Mouse (Mus musculus) cerebellum, postnatal 14 days (tissue): ENCODE measurements at regions not wholly inside any gene's neighbourhood (a gene's known extent, or its start where the extent isn't known, plus 50 kb on each side); places are given as distances from the start of the nearest gene placed in this dataset.

Experiments
- DNase-seq, 2 experiments: peaks; one replicate each; pipeline ENCODE4 v3.0.0; 2021; ENCODE audit warnings: mixed read lengths in 2 of 2

DNA sequence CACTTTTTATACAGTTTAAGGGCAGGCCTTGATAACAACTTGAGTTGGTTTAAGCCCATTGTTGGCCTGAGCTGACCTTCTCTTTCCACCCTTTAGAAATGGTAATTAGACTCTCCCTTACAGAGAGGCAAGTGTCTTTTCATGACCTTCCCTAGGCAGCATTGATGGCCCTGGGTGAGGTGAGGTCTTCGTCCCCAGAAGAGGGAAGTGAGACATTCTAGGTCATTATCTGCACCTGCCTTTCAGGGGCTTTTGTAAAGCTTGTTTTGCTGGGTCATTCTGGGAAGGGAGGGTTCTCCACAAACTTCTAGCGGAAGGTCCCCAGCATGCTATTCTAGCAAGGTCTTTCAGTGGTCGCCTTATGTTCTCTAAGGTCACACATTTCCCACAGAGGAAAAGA, 93.6 kb upstream of the Foxn2 start:
- no peak for DNase-seq

DNA sequence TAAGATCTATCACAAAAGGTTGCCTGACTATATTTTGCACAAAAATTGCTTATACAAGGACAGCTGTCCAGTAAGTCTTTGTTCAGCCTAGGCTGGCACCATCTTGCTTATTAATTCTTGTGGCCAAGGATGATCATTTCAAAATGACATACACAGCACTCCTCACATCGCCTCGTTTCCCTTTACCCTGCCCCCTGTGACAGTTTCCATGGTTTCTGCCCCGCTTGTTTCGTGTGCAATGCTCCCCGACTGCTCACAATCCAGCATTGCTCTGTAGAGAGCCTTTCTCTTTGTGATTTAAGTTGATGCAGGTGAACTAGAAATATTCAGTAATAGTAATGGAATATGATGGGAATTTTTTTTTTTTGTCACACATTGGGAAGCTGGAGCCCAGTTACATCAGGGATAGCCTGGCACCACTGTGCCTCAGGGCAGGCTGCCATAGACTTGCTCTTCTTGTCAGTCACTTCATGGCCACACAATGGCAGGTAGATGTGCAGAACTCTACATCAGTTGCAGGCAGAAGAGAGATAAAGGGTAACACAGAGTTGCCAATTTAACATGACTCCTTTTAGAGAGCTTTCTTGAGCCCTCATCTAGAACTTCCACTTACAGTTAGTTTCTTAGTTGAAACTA, 90.6 kb upstream of the Foxn2 start:
- DNase-seq, result no peak

GRCm38 (mm10) chr17:88350986-88351385, 89.5 kb upstream of the Foxn2 start:
- DNase-seq, result peak; percentile 32 to 45

GRCm38 (mm10) chr17:88352960-88353359, 87.6 kb upstream of the Foxn2 start:
- DNase-seq, result no peak

- DNase-seq, result no peak
Measured at GRCm38 (mm10) chr17:88361161-88361560, 79.3 kb upstream of the Foxn2 start.

- DNase-seq, result no peak
Measured at GRCm38 (mm10) chr17:88362404-88362803, 78.1 kb upstream of the Foxn2 start.

GRCm38 (mm10) chr17:88367876-88368275, 72.6 kb upstream of the Foxn2 start:
- DNase-seq, result no peak

GRCm38 (mm10) chr17:88369971-88370370, 70.5 kb upstream of the Foxn2 start:
- DNase-seq, result no peak

- peak; percentile 62 to 69 for DNase-seq
Measured at GRCm38 (mm10) chr17:88370676-88371075, 69.8 kb upstream of the Foxn2 start.

DNA sequence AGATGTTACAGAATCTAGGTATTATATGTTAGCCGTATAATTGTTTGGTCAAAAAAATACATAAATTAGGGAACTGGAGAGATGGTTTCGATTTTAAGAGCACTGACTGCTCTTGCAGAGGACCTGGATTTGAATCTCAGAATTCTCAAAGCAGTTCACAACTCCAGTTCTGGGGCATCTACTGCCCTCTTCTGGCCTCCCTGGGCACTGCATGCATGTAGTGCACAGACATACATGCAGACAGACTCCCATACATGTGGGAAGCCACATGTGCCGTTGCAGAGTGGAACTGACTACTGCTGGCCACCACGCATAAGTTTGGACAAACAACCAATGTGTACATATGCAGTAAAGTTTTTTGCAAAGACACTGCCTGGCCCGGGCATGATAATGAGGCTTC, 62.0 kb upstream of the Foxn2 start:
- peak; percentile 44 to 56 for DNase-seq

DNA sequence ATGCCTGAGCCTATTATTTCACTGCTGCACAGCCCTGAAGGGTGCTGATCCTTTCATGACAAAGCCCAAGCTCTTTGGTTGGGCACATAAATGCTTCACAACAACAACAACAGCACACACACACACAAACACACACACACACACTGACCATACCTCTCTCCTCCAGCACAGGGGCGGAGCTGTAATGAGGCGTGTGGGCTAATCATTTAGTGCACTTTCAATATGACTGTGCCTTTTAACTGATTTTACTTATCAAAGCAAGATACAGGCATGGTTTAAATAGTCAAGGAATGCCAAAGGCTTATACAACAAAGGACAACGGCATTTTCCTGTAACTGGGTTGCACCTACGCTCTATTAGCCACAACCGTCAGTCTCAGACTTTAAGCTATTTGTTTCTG, 61.1 kb upstream of the Foxn2 start:
- no peak for DNase-seq

DNA sequence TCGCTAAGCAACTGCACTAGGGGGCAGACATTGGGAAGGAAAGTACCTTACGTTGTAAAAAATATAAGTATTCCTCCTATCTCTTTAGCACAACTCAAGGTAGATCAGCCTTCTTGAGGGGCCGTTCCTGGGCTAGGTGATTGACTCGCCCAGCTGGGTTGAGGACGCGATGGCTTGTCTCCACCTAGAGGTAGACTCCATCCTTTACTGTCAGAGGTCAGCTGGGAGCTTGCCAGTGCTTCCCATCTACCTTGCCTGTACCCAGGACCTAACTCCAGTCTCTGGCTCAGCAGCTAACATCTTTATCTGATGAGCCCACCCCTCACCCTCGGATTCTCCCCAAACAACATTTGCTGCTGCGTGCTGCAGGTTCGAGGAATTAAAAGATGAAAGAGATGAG, 59.4 kb upstream of the Foxn2 start:
- DNase-seq, result peak; percentile 50 to 66

GRCm38 (mm10) chr17:88383447-88383846, 57.1 kb upstream of the Foxn2 start:
- no peak for DNase-seq

- DNase-seq, result peak; percentile 87 to 91
Measured at GRCm38 (mm10) chr17:88388441-88388951, 52.0 kb upstream of the Foxn2 start.

- peak; percentile 30 to 52 for DNase-seq
Measured at GRCm38 (mm10) chr17:88389668-88390461, 50.6 kb upstream of the Foxn2 start.
